Mouse (Mus musculus) CH12.LX (cell line): Measurements from ENCODE around the gene Unc80. TPM values are rescaled to one million over a fixed set of nuclear protein-coding genes. Genes with fewer than 3 reads are reported as not detected.

ENCODE experiments used
- DNase-seq: peaks from one replicate; pipeline ENCODE4 v3.0.0-alpha.2; 2013; ENCODE audit errors: extremely low read depth
- H3K27ac ChIP-seq: 2 replicates; pipeline ENCODE4 v1.5.1; 2012; ENCODE audit warnings: low read depth, mild to moderate bottlenecking, control low read depth, moderate library complexity; ENCODE audit not compliant: insufficient read depth
- H3K27me3 ChIP-seq: replicated peaks from 2 replicates; pipeline ENCODE3; 2012; ENCODE audit warnings: inconsistent platforms
- H3K36me3 ChIP-seq, 2 experiments: replicated peaks in 1 of 2; 2 replicates each; pipeline versions ENCODE3 to v1.6.1; 2012; ENCODE audit warnings: inconsistent platforms in 1 of 2, low read length in 1 of 2, mild to moderate bottlenecking in 1 of 2, mixed read lengths in 1 of 2, moderate library complexity in 1 of 2; ENCODE audit not compliant: control insufficient read depth in 1 of 2, insufficient read depth in 1 of 2
- H3K4me1 ChIP-seq, 2 experiments: 2 replicates each; pipeline ENCODE4 v1.6.1; 2012; ENCODE audit warnings: inconsistent platforms in 1 of 2, moderate library complexity in 1 of 2; ENCODE audit not compliant: insufficient read depth in 2 of 2, control insufficient read depth in 1 of 2
- H3K4me2 ChIP-seq: 2 replicates; pipeline ENCODE4 v1.6.1; 2012; ENCODE audit warnings: low read depth, mild to moderate bottlenecking, control low read depth; ENCODE audit not compliant: poor library complexity, insufficient read depth, severe bottlenecking
- H3K4me3 ChIP-seq, 3 experiments: fragments of 150-350 bp in 1 of 3; sonication (generic) in 1 of 3; replicated peaks in 1 of 3; 2 replicates each; pipeline versions ENCODE3 to v1.5.1; 2011 to 2012; ENCODE audit warnings: low read depth in 2 of 3, low read length in 2 of 3, mild to moderate bottlenecking in 2 of 3, moderate library complexity in 2 of 3, control low read depth in 1 of 3, improper control_type of control experiment in 1 of 3, inconsistent platforms in 1 of 3, mixed read lengths in 1 of 3; ENCODE audit not compliant: poor library complexity in 1 of 3
- H3K79me2 ChIP-seq: replicated peaks from 2 replicates; pipeline ENCODE4 v1.6.1; 2012; ENCODE audit warnings: mild to moderate bottlenecking, moderate library complexity; ENCODE audit not compliant: control insufficient read depth, poor library complexity, insufficient read depth, severe bottlenecking; ENCODE audit errors: extremely low read depth
- H3K9ac ChIP-seq: 2 replicates; pipeline ENCODE4 v1.6.1; 2012; ENCODE audit warnings: low read depth, mild to moderate bottlenecking, control low read depth, moderate library complexity; ENCODE audit not compliant: insufficient read depth
- H3K9me3 ChIP-seq: replicated peaks from 2 replicates; pipeline ENCODE3; 2012; ENCODE audit warnings: low read length, inconsistent platforms, mixed read lengths
- CHD1 ChIP-seq: IDR thresholded peaks from 2 replicates; pipeline ENCODE4 v1.6.1; 2012; ENCODE audit warnings: low read depth, low read length, improper control_type of control experiment, inconsistent platforms
- CTCF ChIP-seq, 2 experiments: IDR thresholded peaks in 1 of 2; conservative IDR thresholded peaks in 1 of 2; 2 replicates each; pipeline ENCODE4 v1.5.1; 2011 to 2012; ENCODE audit warnings: low read depth in 2 of 2, low read length in 2 of 2, improper control_type of control experiment in 1 of 2, inconsistent platforms in 1 of 2, mild to moderate bottlenecking in 1 of 2, moderate library complexity in 1 of 2
- E2F4 ChIP-seq: IDR thresholded peaks from 2 replicates; pipeline ENCODE4 v1.6.1; 2011; ENCODE audit warnings: low read depth, low read length, improper control_type of control experiment; ENCODE audit not compliant: insufficient replicate concordance
- ELF1 ChIP-seq: IDR thresholded peaks from 2 replicates; pipeline ENCODE4 v1.6.1; 2014; ENCODE audit warnings: low read depth, mild to moderate bottlenecking, inconsistent platforms, low read length, improper control_type of control experiment
- EP300 ChIP-seq: IDR thresholded peaks from 2 replicates; pipeline ENCODE4 v1.6.1; 2011; ENCODE audit warnings: low read length, improper control_type of control experiment
- GABPA ChIP-seq: IDR thresholded peaks from 2 replicates; pipeline ENCODE4 v1.6.1; 2012; ENCODE audit warnings: low read depth, low read length, improper control_type of control experiment, inconsistent platforms; ENCODE audit not compliant: insufficient replicate concordance
- IRF4 ChIP-seq: IDR thresholded peaks from 2 replicates; pipeline ENCODE4 v1.6.1; 2014; ENCODE audit warnings: low read depth, mild to moderate bottlenecking, inconsistent platforms, low read length, improper control_type of control experiment
- JUN ChIP-seq: IDR thresholded peaks from 2 replicates; pipeline ENCODE4 v1.6.1; 2011; ENCODE audit warnings: low read depth, mild to moderate bottlenecking, low read length, improper control_type of control experiment, moderate library complexity; ENCODE audit not compliant: insufficient read depth
- JUND ChIP-seq: conservative IDR thresholded peaks from 2 replicates; pipeline ENCODE4 v1.6.1; 2011; ENCODE audit warnings: low read depth, low read length, improper control_type of control experiment
- KAT2A ChIP-seq: IDR thresholded peaks from 2 replicates; pipeline ENCODE4 v1.6.1; 2012; ENCODE audit warnings: low read length, improper control_type of control experiment, inconsistent platforms; ENCODE audit not compliant: insufficient replicate concordance
- MAFK ChIP-seq: IDR thresholded peaks from 2 replicates; pipeline ENCODE4 v1.6.1; 2011; ENCODE audit warnings: low read length, improper control_type of control experiment; ENCODE audit not compliant: insufficient replicate concordance
- MAX ChIP-seq: IDR thresholded peaks from 2 replicates; pipeline ENCODE4 v1.6.1; 2011; ENCODE audit warnings: low read length, improper control_type of control experiment
- MEF2A ChIP-seq: IDR thresholded peaks from 2 replicates; pipeline ENCODE4 v1.6.1; 2014; ENCODE audit warnings: low read depth, mild to moderate bottlenecking, inconsistent platforms, low read length, improper control_type of control experiment, borderline replicate concordance
- MXI1 ChIP-seq: IDR thresholded peaks from 2 replicates; pipeline ENCODE4 v1.6.1; 2011; ENCODE audit warnings: mild to moderate bottlenecking, low read depth, low read length, improper control_type of control experiment
- NELFE ChIP-seq: IDR thresholded peaks from 2 replicates; pipeline ENCODE4 v1.6.1; 2011; ENCODE audit warnings: low read depth, low read length, improper control_type of control experiment
- PAX5 ChIP-seq: IDR thresholded peaks from 2 replicates; pipeline ENCODE4 v1.6.1; 2012; ENCODE audit warnings: low read length, inconsistent platforms, mixed read lengths
- POLR2A ChIP-seq: IDR thresholded peaks from 2 replicates; pipeline ENCODE4 v1.6.1; 2011; ENCODE audit warnings: low read depth, mild to moderate bottlenecking, improper control_type of control experiment, low read length
- RAD21 ChIP-seq: IDR thresholded peaks from 2 replicates; pipeline ENCODE4 v1.6.1; 2011; ENCODE audit warnings: low read depth, mild to moderate bottlenecking, low read length, improper control_type of control experiment, moderate library complexity
- RCOR1 ChIP-seq: conservative IDR thresholded peaks from 2 replicates; pipeline ENCODE4 v1.6.1; 2012; ENCODE audit warnings: low read depth, mild to moderate bottlenecking, inconsistent platforms, low read length, improper control_type of control experiment
- SIN3A ChIP-seq: IDR thresholded peaks from 2 replicates; pipeline ENCODE4 v1.6.1; 2012; ENCODE audit warnings: low read length, improper control_type of control experiment, inconsistent platforms
- SMC3 ChIP-seq: IDR thresholded peaks from 2 replicates; pipeline ENCODE4 v1.6.1; 2011; ENCODE audit warnings: low read depth, low read length, improper control_type of control experiment
- TCF12 ChIP-seq: IDR thresholded peaks from 2 replicates; pipeline ENCODE4 v1.6.1; 2014; ENCODE audit warnings: low read depth, mild to moderate bottlenecking, inconsistent platforms, low read length, improper control_type of control experiment
- USF1 ChIP-seq: IDR thresholded peaks from 2 replicates; pipeline ENCODE4 v1.6.1; 2014; ENCODE audit warnings: low read depth, mild to moderate bottlenecking, inconsistent platforms, low read length, improper control_type of control experiment
- ZC3H11A ChIP-seq: IDR thresholded peaks from 2 replicates; pipeline ENCODE4 v1.6.1; 2012; ENCODE audit warnings: low read depth, mild to moderate bottlenecking, inconsistent platforms, low read length, improper control_type of control experiment
- ZKSCAN1 ChIP-seq: IDR thresholded peaks from 2 replicates; pipeline ENCODE4 v1.6.1; 2012; ENCODE audit warnings: low read depth, inconsistent platforms, low read length, improper control_type of control experiment, borderline replicate concordance
- ZMIZ1 ChIP-seq: IDR thresholded peaks from 2 replicates; pipeline ENCODE4 v1.6.1; 2012; ENCODE audit warnings: low read depth, mild to moderate bottlenecking, inconsistent platforms, low read length, improper control_type of control experiment
- ZNF384 ChIP-seq: IDR thresholded peaks from 2 replicates; pipeline ENCODE4 v1.6.1; 2012; ENCODE audit warnings: low read depth, low read length, improper control_type of control experiment, inconsistent platforms
- dilution Hi-C: fragments of 300-500 bp; cut with MboI; formaldehyde crosslinking; loops from 2 replicates; pipeline ENCODE4 v1.14.3; 2020; ENCODE audit warnings: low sequenced_read_pairs; ENCODE audit not compliant: extremely low pct_unique_long_range_greater_than_20kb, extremely low pct_ligation_motif_present
- in situ Hi-C: fragments of 300-500 bp; cut with MboI; formaldehyde crosslinking; loops from 3 replicates; pipeline ENCODE4 v1.14.3; 2019; ENCODE audit warnings: low sequenced_read_pairs, low pct_ligation_motif_present, low pct_unique_long_range_greater_than_20kb, mixed read lengths
- polyA plus RNA-seq: library from polyadenylated mRNA; unstranded; fragments of >175 nt; gene quantifications from 2 replicates; pipeline ENCODE4 v1.2.1, GENCODE M21; 2012; ENCODE audit warnings: low read depth; ENCODE audit not compliant: insufficient read length
- total RNA-seq, 2 experiments: library from RNA; depleted of rRNA; stranded (reverse); fragments of 300-350 nt in 1 of 2; fragments of >200 nt in 1 of 2; gene quantifications; 2 replicates each; pipeline ENCODE4 v1.2.3; 2012 to 2014

Unc80 gene
- total and polyA plus RNA-seq, 3 experiments, result 0.04 to 0.11 (median 0.04) TPM

DNA sequence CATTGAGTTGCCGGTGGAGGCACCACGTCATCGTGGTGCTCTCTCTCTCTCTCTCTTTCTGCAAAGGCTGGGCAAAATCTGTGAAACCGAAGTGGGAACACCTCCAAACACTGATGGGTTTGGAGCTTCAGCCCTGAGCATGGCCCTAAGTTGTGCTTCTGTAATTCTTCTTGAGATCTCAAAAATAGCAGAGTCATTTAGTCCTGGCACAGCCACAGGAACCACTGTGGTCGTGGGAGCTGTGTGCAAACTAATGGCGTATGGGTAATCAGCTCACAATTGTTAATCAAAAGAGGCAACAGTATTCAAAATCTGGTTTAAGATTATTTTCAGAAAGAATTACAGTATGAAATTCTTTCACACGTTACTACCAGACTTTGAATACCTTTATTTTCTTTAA is 204.6 kb downstream of the Unc80 start:
- TF ChIP-seq SMC3, result no peak
- no peak for TF ChIP-seq RCOR1
- no peak for TF ChIP-seq MXI1
- TF ChIP-seq ZMIZ1, result no peak
- no peak for TF ChIP-seq RAD21
- TF ChIP-seq GABPA, result no peak
- no peak for TF ChIP-seq ELF1
- no peak for TF ChIP-seq KAT2A
- TF ChIP-seq JUN, result no peak
- TF ChIP-seq ZKSCAN1, result no peak
- no peak for TF ChIP-seq CTCF (conservative IDR thresholded peaks at IDR 0.05 in 1 of 2, IDR thresholded peaks at IDR 0.05 in 1 of 2; ENCODE audit: low read depth in 2 of 2, low read length in 2 of 2)
- no peak for TF ChIP-seq E2F4
- no peak for TF ChIP-seq CHD1
- DNase-seq, result no peak
- Histone ChIP-seq H3K4me3 (no peak overlapping the region), H3K27me3 (no peaks in the 10 kb centered on the region), H3K36me3 (no peaks in the 10 kb centered on the region), H3K4me2 (no peak overlapping the region), H3K9ac (no peak overlapping the region), H3K27ac (no peak overlapping the region), H3K4me1 (peaks cover 3 to 6% of the 10 kb centered on the region in 2 experiments; a peak in 1 of 4 replicates), H3K9me3 (no peaks in the 10 kb centered on the region), H3K79me2 (no peaks in the 10 kb centered on the region)
- dilution Hi-C loops, result no loop called here
- in situ Hi-C loops, result no loop called here

- Histone ChIP-seq H3K27me3 (no peaks in the 10 kb centered on the region), H3K4me1 (0 out of 4 replicates have a peak, but pooled peaks cover 0 to 3% of the 10 kb centered on the region in 2 experiments), H3K79me2 (no peaks in the 10 kb centered on the region), H3K36me3 (no peaks in the 10 kb centered on the region), H3K9ac (no peak overlapping the region), H3K4me3 (no peak overlapping the region), H3K9me3 (no peaks in the 10 kb centered on the region), H3K4me2 (no peak overlapping the region), H3K27ac (no peak overlapping the region)
- dilution Hi-C loops (no loop called here), in situ Hi-C loops (no loop called here)
- TF ChIP-seq ZC3H11A (no peak), CTCF (conservative IDR thresholded peaks at IDR 0.05 in 1 of 2, IDR thresholded peaks at IDR 0.05 in 1 of 2; ENCODE audit: low read depth in 2 of 2, low read length in 2 of 2) (no peak), MEF2A (no peak), RCOR1 (no peak), TCF12 (no peak), USF1 (no peak), MAFK (no peak), ZKSCAN1 (no peak), GABPA (no peak), MAX (no peak), PAX5 (no peak), ZNF384 (no peak), JUND (no peak), E2F4 (no peak), POLR2A (no peak), EP300 (no peak), NELFE (no peak), IRF4 (no peak), KAT2A (no peak), SIN3A (no peak)
- DNase-seq, result no peak
Observed at GRCm38 (mm10) chr1:66677928-66678327, 209.8 kb downstream of the Unc80 start.
